Mouse (Mus musculus): ENCODE results near the gene Hoxa10. TPM values are rescaled to one million over a fixed set of nuclear protein-coding genes. Genes with fewer than 3 reads are reported as not detected.

Hoxa10 gene
- 0.05 and 0.09 TPM in 2 replicates for polyA plus RNA-seq (2015; fragmentation: Nextera tagmentation; extraction: Ambion mirVana)

GRCm38 (mm10) chr6:52240389-52241000 lies at the start of gene Hoxa10:
Gene Hoxa10, minus strand, starts transcription at chr6:52240854.
- H3K27me3 ChIP-seq (ENCODE audit: control insufficient read depth, insufficient read depth, low read depth, low read length), result peaks cover 97% of the 10 kb centered on the region
- WGBS (ENCODE audit: insufficient replicate concordance), result 3% methylated on average over 35 of the region's 35 CpGs
- H3K4me2 ChIP-seq (ENCODE audit: low read depth, low read length), result no peak within 1 kb of the TSS
- H3K36me3 ChIP-seq (ENCODE audit: control insufficient read depth, insufficient read depth), result no peaks in the 10 kb centered on the region
- H3K9ac ChIP-seq (ENCODE audit: low read depth, low read length), result no peak within 1 kb of the TSS
- H3K4me3 ChIP-seq (ENCODE audit: low read depth, low read length), result no peak within 1 kb of the TSS
- no peaks in the 10 kb centered on the region; the same call in 1 of the 2 replicates for H3K4me1 ChIP-seq (ENCODE audit: control insufficient read depth, low read depth, low read length)
- ATAC-seq (ENCODE audit: low read depth), result no peak
- H3K27ac ChIP-seq (ENCODE audit: low read length), result no peak within 1 kb of the TSS
- no peaks in the 10 kb centered on the region for H3K9me3 ChIP-seq (replicated peaks; ENCODE audit: control insufficient read depth, low read length)

GRCm38 (mm10) chr6:52290186-52290585 lies 49.5 kb upstream of the Hoxa10 start:
- Histone ChIP-seq H3K9me3 (replicated peaks; ENCODE audit: control insufficient read depth, low read length) (no peaks in the 10 kb centered on the region), H3K27me3 (ENCODE audit: control insufficient read depth, insufficient read depth, low read depth, low read length) (peaks cover 49% of the 10 kb centered on the region), H3K27ac (ENCODE audit: low read length) (no peak overlapping the region), H3K4me3 (ENCODE audit: low read depth, low read length) (no peak overlapping the region), H3K36me3 (ENCODE audit: control insufficient read depth, insufficient read depth) (no peaks in the 10 kb centered on the region), H3K4me2 (ENCODE audit: low read depth, low read length) (no peak overlapping the region), H3K4me1 (ENCODE audit: control insufficient read depth, low read depth, low read length) (no peaks in the 10 kb centered on the region), H3K9ac (ENCODE audit: low read depth, low read length) (no peak overlapping the region)
- ATAC-seq (ENCODE audit: low read depth), result no peak
- 16% methylated on average over 12 of the region's 12 CpGs for WGBS (ENCODE audit: insufficient replicate concordance)

- no peak for ATAC-seq (ENCODE audit: low read depth)
- Histone ChIP-seq H3K4me3 (ENCODE audit: low read depth, low read length) (no peak overlapping the region), H3K36me3 (ENCODE audit: control insufficient read depth, insufficient read depth) (no peaks in the 10 kb centered on the region), H3K9me3 (replicated peaks; ENCODE audit: control insufficient read depth, low read length) (no peaks in the 10 kb centered on the region), H3K9ac (ENCODE audit: low read depth, low read length) (no peak overlapping the region), H3K27ac (ENCODE audit: low read length) (no peak overlapping the region), H3K27me3 (ENCODE audit: control insufficient read depth, insufficient read depth, low read depth, low read length) (peaks cover 5% of the 10 kb centered on the region), H3K4me2 (ENCODE audit: low read depth, low read length) (no peak overlapping the region), H3K4me1 (ENCODE audit: control insufficient read depth, low read depth, low read length) (no peaks in the 10 kb centered on the region)
- 73% methylated on average over 5 of the region's 5 CpGs for WGBS (ENCODE audit: insufficient replicate concordance)
Observed at GRCm38 (mm10) chr6:52283896-52284295, 43.2 kb upstream of the Hoxa10 start.

GRCm38 (mm10) chr6:52281084-52281483 lies 40.4 kb upstream of the Hoxa10 start:
- Histone ChIP-seq H3K9me3 (replicated peaks; ENCODE audit: control insufficient read depth, low read length) (no peaks in the 10 kb centered on the region), H3K27me3 (ENCODE audit: control insufficient read depth, insufficient read depth, low read depth, low read length) (peaks cover 22% of the 10 kb centered on the region), H3K27ac (ENCODE audit: low read length) (no peak overlapping the region), H3K4me2 (ENCODE audit: low read depth, low read length) (no peak overlapping the region), H3K4me3 (ENCODE audit: low read depth, low read length) (no peak overlapping the region), H3K9ac (ENCODE audit: low read depth, low read length) (no peak overlapping the region), H3K36me3 (ENCODE audit: control insufficient read depth, insufficient read depth) (no peaks in the 10 kb centered on the region), H3K4me1 (ENCODE audit: control insufficient read depth, low read depth, low read length) (no peaks in the 10 kb centered on the region)
- 46% methylated on average over 12 of the region's 12 CpGs for WGBS (ENCODE audit: insufficient replicate concordance)
- ATAC-seq (ENCODE audit: low read depth), result no peak

GRCm38 (mm10) chr6:52276920-52277319 lies 36.3 kb upstream of the Hoxa10 start:
- ATAC-seq (ENCODE audit: low read depth), result no peak
- H3K4me1 ChIP-seq (ENCODE audit: control insufficient read depth, low read depth, low read length), result no peaks in the 10 kb centered on the region
- peaks cover 61% of the 10 kb centered on the region for H3K27me3 ChIP-seq (ENCODE audit: control insufficient read depth, insufficient read depth, low read depth, low read length)
- H3K4me2 ChIP-seq (ENCODE audit: low read depth, low read length), result no peak overlapping the region
- H3K36me3 ChIP-seq (ENCODE audit: control insufficient read depth, insufficient read depth), result no peaks in the 10 kb centered on the region
- WGBS (ENCODE audit: insufficient replicate concordance), result 13% methylated on average over 5 of the region's 5 CpGs
- H3K9ac ChIP-seq (ENCODE audit: low read depth, low read length), result no peak overlapping the region
- H3K27ac ChIP-seq (ENCODE audit: low read length), result no peak overlapping the region
- H3K9me3 ChIP-seq (replicated peaks; ENCODE audit: control insufficient read depth, low read length), result no peaks in the 10 kb centered on the region
- H3K4me3 ChIP-seq (ENCODE audit: low read depth, low read length), result no peak overlapping the region

GRCm38 (mm10) chr6:52276382-52276781 lies 35.7 kb upstream of the Hoxa10 start:
- no peak for ATAC-seq (ENCODE audit: low read depth)
- WGBS (ENCODE audit: insufficient replicate concordance), result 6% methylated on average over 6 of the region's 6 CpGs
- Histone ChIP-seq H3K4me1 (ENCODE audit: control insufficient read depth, low read depth, low read length) (no peaks in the 10 kb centered on the region), H3K4me3 (ENCODE audit: low read depth, low read length) (no peak overlapping the region), H3K27me3 (ENCODE audit: control insufficient read depth, insufficient read depth, low read depth, low read length) (peaks cover 66% of the 10 kb centered on the region), H3K9me3 (replicated peaks; ENCODE audit: control insufficient read depth, low read length) (no peaks in the 10 kb centered on the region), H3K9ac (ENCODE audit: low read depth, low read length) (no peak overlapping the region), H3K36me3 (ENCODE audit: control insufficient read depth, insufficient read depth) (no peaks in the 10 kb centered on the region), H3K27ac (ENCODE audit: low read length) (no peak overlapping the region), H3K4me2 (ENCODE audit: low read depth, low read length) (no peak overlapping the region)

- H3K9me3 ChIP-seq (replicated peaks; ENCODE audit: control insufficient read depth, low read length), result no peaks in the 10 kb centered on the region
- no peak overlapping the region for H3K4me3 ChIP-seq (ENCODE audit: low read depth, low read length)
- no peak overlapping the region for H3K9ac ChIP-seq (ENCODE audit: low read depth, low read length)
- H3K27me3 ChIP-seq (ENCODE audit: control insufficient read depth, insufficient read depth, low read depth, low read length), result peaks cover 72% of the 10 kb centered on the region
- no peak overlapping the region for H3K27ac ChIP-seq (ENCODE audit: low read length)
- WGBS (ENCODE audit: insufficient replicate concordance), result 13% methylated on average over 8 of the region's 8 CpGs
- H3K36me3 ChIP-seq (ENCODE audit: control insufficient read depth, insufficient read depth), result no peaks in the 10 kb centered on the region
- no peak overlapping the region for H3K4me2 ChIP-seq (ENCODE audit: low read depth, low read length)
- no peaks in the 10 kb centered on the region for H3K4me1 ChIP-seq (ENCODE audit: control insufficient read depth, low read depth, low read length)
- no peak for ATAC-seq (ENCODE audit: low read depth)
Observed at GRCm38 (mm10) chr6:52275563-52276280, 35.1 kb upstream of the Hoxa10 start.

DNA sequence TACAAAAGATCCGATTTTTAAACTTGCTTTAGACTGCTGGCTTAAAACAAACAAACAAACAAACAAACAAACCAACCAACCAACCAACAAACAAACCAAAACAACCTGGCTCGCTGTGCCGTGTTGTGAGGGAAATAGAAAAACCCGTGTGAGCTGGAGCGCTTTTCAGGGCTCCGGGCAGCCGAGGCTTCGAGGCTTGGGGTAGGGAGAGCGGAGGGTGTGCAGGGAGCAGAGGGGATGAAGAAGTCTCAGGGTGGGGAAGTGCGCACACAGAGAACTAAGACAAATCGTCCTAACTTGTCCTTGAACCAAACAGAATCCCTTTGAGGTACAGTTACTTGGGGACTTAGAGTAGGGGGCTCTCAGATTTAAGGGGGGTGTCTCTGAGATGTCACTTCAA lies 33.9 kb upstream of the Hoxa10 start:
- Histone ChIP-seq H3K4me2 (ENCODE audit: low read depth, low read length) (no peak overlapping the region), H3K4me3 (ENCODE audit: low read depth, low read length) (no peak overlapping the region), H3K36me3 (ENCODE audit: control insufficient read depth, insufficient read depth) (no peaks in the 10 kb centered on the region), H3K9me3 (replicated peaks; ENCODE audit: control insufficient read depth, low read length) (no peaks in the 10 kb centered on the region), H3K27me3 (ENCODE audit: control insufficient read depth, insufficient read depth, low read depth, low read length) (peaks cover 81% of the 10 kb centered on the region), H3K4me1 (ENCODE audit: control insufficient read depth, low read depth, low read length) (no peaks in the 10 kb centered on the region), H3K9ac (ENCODE audit: low read depth, low read length) (no peak overlapping the region), H3K27ac (ENCODE audit: low read length) (no peak overlapping the region)
- ATAC-seq (ENCODE audit: low read depth), result no peak
- 9% methylated on average over 11 of the region's 11 CpGs for WGBS (ENCODE audit: insufficient replicate concordance)

- ATAC-seq (ENCODE audit: low read depth), result no peak
- Histone ChIP-seq H3K4me2 (ENCODE audit: low read depth, low read length) (no peak overlapping the region), H3K4me1 (ENCODE audit: control insufficient read depth, low read depth, low read length) (no peaks in the 10 kb centered on the region), H3K27ac (ENCODE audit: low read length) (no peak overlapping the region), H3K4me3 (ENCODE audit: low read depth, low read length) (no peak overlapping the region), H3K9me3 (replicated peaks; ENCODE audit: control insufficient read depth, low read length) (no peaks in the 10 kb centered on the region), H3K36me3 (ENCODE audit: control insufficient read depth, insufficient read depth) (no peaks in the 10 kb centered on the region), H3K27me3 (ENCODE audit: control insufficient read depth, insufficient read depth, low read depth, low read length) (peaks cover 89% of the 10 kb centered on the region), H3K9ac (ENCODE audit: low read depth, low read length) (no peak overlapping the region)
- 4% methylated on average over 21 of the region's 22 CpGs for WGBS (ENCODE audit: insufficient replicate concordance)
Observed at GRCm38 (mm10) chr6:52273656-52274280, 33.1 kb upstream of the Hoxa10 start.

All from liver, embryonic 16.5 days (tissue).